Mouse (Mus musculus): Measurements from ENCODE around the gene Pla2g16.
A peak's percentile ranks its signal among the peaks of the same experiment; 100 is the strongest.

DNA sequence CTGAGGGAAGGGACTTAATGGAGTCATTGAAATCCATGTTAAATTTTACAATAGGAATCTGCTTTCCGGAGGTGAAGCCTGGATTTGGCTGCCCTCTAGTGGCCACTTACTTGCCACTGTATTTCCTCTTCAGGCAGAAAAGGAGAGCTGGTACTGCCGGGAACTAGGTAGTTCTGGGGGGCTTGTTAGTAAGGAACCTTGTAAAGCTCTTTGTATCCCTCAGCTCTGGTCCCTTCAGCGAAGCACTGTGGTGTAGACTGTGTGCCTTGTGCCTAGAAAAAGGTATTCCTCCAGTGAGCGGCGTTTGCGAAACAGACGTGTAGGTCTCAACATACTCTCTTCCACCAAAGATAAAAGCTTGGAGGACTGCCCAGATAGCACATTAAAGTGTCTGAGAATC lies 60.4 kb downstream of the Pla2g16 start:
- TF ChIP-seq POLR2A (IDR thresholded peaks at IDR 0.05; ENCODE audit: low read depth, low read length) (no peak), CTCF (IDR thresholded peaks at IDR 0.05; ENCODE audit: borderline replicate concordance, insufficient read depth, low read length) (peak; percentile 34; the same call in 1 of the 2 replicates)
